Mouse (Mus musculus): ENCODE results near the gene Agap1. TPM values are rescaled to one million over a fixed set of nuclear protein-coding genes. Genes with fewer than 3 reads are reported as not detected.

Agap1 gene
- total RNA-seq, 2 experiments from 2014 or later, result 225 to 280 TPM

- no peak for DNase-seq (ENCODE audit: low spot score in 2 of 2)
Observed at GRCm38 (mm10) chr1:89456456-89456855, 1.9 kb downstream of the Agap1 start.

- no peak for DNase-seq (ENCODE audit: low spot score in 2 of 2)
Observed at GRCm38 (mm10) chr1:89457126-89458031, 2.8 kb downstream of the Agap1 start.

- no peak for DNase-seq (ENCODE audit: low spot score in 2 of 2)
Observed at GRCm38 (mm10) chr1:89461881-89462280, 7.3 kb downstream of the Agap1 start.

GRCm38 (mm10) chr1:89463138-89463537, 8.5 kb downstream of the Agap1 start:
- DNase-seq (ENCODE audit: low spot score in 2 of 2), result no peak

GRCm38 (mm10) chr1:89465417-89466002, 10.9 kb downstream of the Agap1 start:
- DNase-seq (ENCODE audit: low spot score in 2 of 2), result peak in 1 of 2 experiments; percentile 62

- no peak for DNase-seq (ENCODE audit: low spot score in 2 of 2)
Observed at GRCm38 (mm10) chr1:89467321-89468069, 12.9 kb downstream of the Agap1 start.

- no peak for DNase-seq (ENCODE audit: low spot score in 2 of 2)
Observed at GRCm38 (mm10) chr1:89468141-89468540, 13.5 kb downstream of the Agap1 start.

GRCm38 (mm10) chr1:89471430-89471829, 16.8 kb downstream of the Agap1 start:
- DNase-seq (ENCODE audit: low spot score in 2 of 2), result no peak

GRCm38 (mm10) chr1:89471891-89472290, 17.3 kb downstream of the Agap1 start:
- no peak for DNase-seq (ENCODE audit: low spot score in 2 of 2)

- DNase-seq (ENCODE audit: low spot score in 2 of 2), result no peak
Observed at GRCm38 (mm10) chr1:89473946-89474345, 19.3 kb downstream of the Agap1 start.

- no peak for DNase-seq (ENCODE audit: low spot score in 2 of 2)
Observed at GRCm38 (mm10) chr1:89474853-89475252, 20.2 kb downstream of the Agap1 start.

- DNase-seq (ENCODE audit: low spot score in 2 of 2), result no peak
Observed at GRCm38 (mm10) chr1:89477033-89477432, 22.4 kb downstream of the Agap1 start.

GRCm38 (mm10) chr1:89478571-89479460, 24.2 kb downstream of the Agap1 start:
- DNase-seq (ENCODE audit: low spot score in 2 of 2), result no peak

- DNase-seq (ENCODE audit: low spot score in 2 of 2), result no peak
Observed at GRCm38 (mm10) chr1:89481154-89481553, 26.5 kb downstream of the Agap1 start.

GRCm38 (mm10) chr1:89482812-89483211, 28.2 kb downstream of the Agap1 start:
- DNase-seq (ENCODE audit: low spot score in 2 of 2), result no peak

GRCm38 (mm10) chr1:89486891-89487290, 32.3 kb downstream of the Agap1 start:
- no peak for DNase-seq (ENCODE audit: low spot score in 2 of 2)

- DNase-seq (ENCODE audit: low spot score in 2 of 2), result no peak
Observed at GRCm38 (mm10) chr1:89489111-89489971, 34.7 kb downstream of the Agap1 start.

- no peak for DNase-seq (ENCODE audit: low spot score in 2 of 2)
Observed at GRCm38 (mm10) chr1:89493177-89493576, 38.6 kb downstream of the Agap1 start.

- DNase-seq (ENCODE audit: low spot score in 2 of 2), result no peak
Observed at GRCm38 (mm10) chr1:89494816-89495215, 40.2 kb downstream of the Agap1 start.

GRCm38 (mm10) chr1:89496204-89496603, 41.6 kb downstream of the Agap1 start:
- no peak for DNase-seq (ENCODE audit: low spot score in 2 of 2)

All from layer of hippocampus, postnatal 14 days (tissue).